Comparison of ENCODE assay signal across 8 mouse cellular contexts in the genomic region with DNA sequence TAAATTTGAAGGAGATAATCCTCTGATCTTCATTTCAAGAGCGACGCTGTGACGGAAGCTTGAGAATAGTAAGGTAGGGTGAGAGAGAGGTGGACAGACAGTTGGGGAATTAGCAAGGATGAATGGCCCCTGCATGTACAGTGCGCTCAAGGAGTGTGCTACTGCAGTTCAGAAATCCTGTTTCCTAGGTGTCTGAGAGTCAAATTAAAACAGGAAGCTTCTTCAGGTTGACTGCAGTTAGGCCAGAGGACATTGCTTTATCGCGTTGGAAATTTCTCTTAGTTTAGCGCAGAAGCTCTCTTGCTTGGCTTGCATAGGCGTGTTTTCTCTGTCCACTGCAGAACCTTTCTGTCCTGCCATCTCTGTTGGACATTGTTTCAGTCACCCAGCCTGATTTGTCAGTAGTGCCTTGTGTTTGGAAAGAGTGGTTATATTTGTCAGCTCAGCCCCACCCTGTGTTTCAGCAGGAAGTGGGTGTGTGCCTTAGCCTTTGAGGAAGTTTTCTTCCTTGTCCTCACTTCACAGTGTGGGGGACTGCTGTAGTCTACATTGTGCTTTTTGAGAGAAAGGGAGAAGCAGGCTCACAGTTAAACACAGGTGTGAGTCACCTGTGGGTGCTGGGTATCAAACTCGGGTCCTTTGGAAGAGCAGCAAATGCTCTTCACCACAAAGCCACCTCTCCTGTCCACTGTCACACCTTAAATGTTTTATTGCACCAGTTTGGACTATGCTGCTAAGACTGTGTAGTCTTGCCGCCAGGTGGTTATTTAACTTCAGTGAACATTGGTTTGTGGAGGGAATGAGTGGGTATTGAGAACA. TPM values are rescaled to one million over a fixed set of nuclear protein-coding genes. Genes with fewer than 3 reads are reported as not detected.
DNase-seq lines count a peak whose midpoint lies in the region; ATAC-seq lines count a peak whose summit lies in the region.

No protein-coding gene starts in this region.

- H3K9ac ChIP-seq in forebrain, embryonic 12.5 days: no peak overlapping the region

- no peak overlapping the region for H3K4me3 ChIP-seq in forebrain, embryonic 12.5 days (replicated peaks)

- no peaks in the 10 kb centered on the region for H3K9me3 ChIP-seq in forebrain, embryonic 12.5 days

- DNase-seq in layer of hippocampus, adult 9-11 months: peak; percentile 71
- DNase-seq in layer of hippocampus, postnatal 25 days (ENCODE audit: extremely low spot score in 1 of 2, low spot score in 1 of 2): no peak
- DNase-seq in kidney, postnatal 14 days: peak; percentile 43
- peak; percentile 77 for DNase-seq in naive thymus-derived CD4-positive, alpha-beta T cell, adult 2 months (ENCODE audit: low read depth)
- DNase-seq in cerebellum, adult 9-10 months: no peak
- no peak for DNase-seq in layer of hippocampus, adult 8-10 months (ENCODE audit: low spot score in 2 of 2)

- H3K27ac ChIP-seq in forebrain, embryonic 12.5 days: no peak overlapping the region

- 93% methylated on average over 10 of the region's 10 CpGs for WGBS in forebrain, embryonic 12.5 days

- no peaks in the 10 kb centered on the region for H3K36me3 ChIP-seq in forebrain, embryonic 12.5 days (replicated peaks)

- ATAC-seq in common myeloid progenitor, adult 5-6 weeks (replicated peaks; ENCODE audit: low read depth, poor library complexity, severe bottlenecking): peak; percentile 84
- ATAC-seq in forebrain, embryonic 12.5 days (ENCODE audit: low FRiP score): no peak

- no peaks in the 10 kb centered on the region for H3K4me1 ChIP-seq in forebrain, embryonic 12.5 days

- no peak overlapping the region for H3K4me2 ChIP-seq in forebrain, embryonic 12.5 days

- H3K27me3 ChIP-seq in forebrain, embryonic 12.5 days: no peaks in the 10 kb centered on the region

RNA-seq across cellular contexts. Expression of a gene that starts 39.1 kb away (rescaled TPM):
- 10 to 100 TPM; 28.9 to 32.8 TPM for total RNA-seq in layer of hippocampus, postnatal 25 days (2021)
- total RNA-seq in common myeloid progenitor, adult 5-6 weeks (2017): 45.6 and 61.3 TPM in 2 replicates
- 36.4 and 42.5 TPM in 2 replicates for polyA plus RNA-seq in forebrain, embryonic 12.5 days (2016; fragmentation: Nextera tagmentation; extraction: Ambion mirVana)
- total RNA-seq in layer of hippocampus, adult 8-10 months (2022): 10 to 100 TPM; 35.7 to 48.2 (median 46.7) TPM

RNA-seq across cellular contexts. Expression of a gene that starts 42.5 kb away (rescaled TPM):
- 1 to 10 TPM; 2.8 to 5.6 TPM for total RNA-seq in layer of hippocampus, postnatal 25 days (2021)
- not detected in 2 replicates for total RNA-seq in common myeloid progenitor, adult 5-6 weeks (2017)
- polyA plus RNA-seq in forebrain, embryonic 12.5 days (2016; fragmentation: Nextera tagmentation; extraction: Ambion mirVana): 0.47 and 0.50 TPM in 2 replicates
- total RNA-seq in layer of hippocampus, adult 8-10 months (2022): 1 to 10 TPM; 3.3 to 4.3 (median 3.9) TPM

RNA-seq across cellular contexts. Expression of a gene that starts 42.9 kb away (rescaled TPM):
- 1 to 10 TPM; 5.3 to 8.2 TPM for total RNA-seq in layer of hippocampus, postnatal 25 days (2021)
- not detected in 2 replicates for total RNA-seq in common myeloid progenitor, adult 5-6 weeks (2017)
- 0.14 and 0.29 TPM in 2 replicates for polyA plus RNA-seq in forebrain, embryonic 12.5 days (2016; fragmentation: Nextera tagmentation; extraction: Ambion mirVana)
- total RNA-seq in layer of hippocampus, adult 8-10 months (2022): 1 to 10 TPM; 4.3 to 8.0 (median 6.5) TPM

Comparison
In these comparisons a context has a peak if more than half of its experiments do, and no peak if none do; other contexts are left out.
1. DNase-seq: peak in layer of hippocampus, adult 9-11 months (single experiment), kidney, postnatal 14 days (single experiment) and naive thymus-derived CD4-positive, alpha-beta T cell, adult 2 months (single experiment); none in layer of hippocampus, postnatal 25 days (0 of 2), cerebellum, adult 9-10 months (single experiment) and layer of hippocampus, adult 8-10 months (0 of 2).